Mouse (Mus musculus) heart, postnatal 14 days (tissue): ENCODE results near the gene Tesc. TPM values are rescaled to one million over a fixed set of nuclear protein-coding genes. Genes with fewer than 3 reads are reported as not detected.

Experiments
- DNase-seq, 2 experiments: peaks; one replicate each; pipeline ENCODE4 v3.0.0; 2021 to 2022
- intact Hi-C: fragments of 180-260 bp; cut with DNase I; formaldehyde crosslinking; loops from one replicate; pipeline ENCODE4 v1.15.1; 2025
- total RNA-seq, 2 experiments: library from RNA; stranded (reverse); gene quantifications; 2 replicates each; pipeline ENCODE4 v1.2.3; 2021

Tesc gene
- total RNA-seq, 2 experiments from 2014 or later: 164 to 168 TPM

DNA sequence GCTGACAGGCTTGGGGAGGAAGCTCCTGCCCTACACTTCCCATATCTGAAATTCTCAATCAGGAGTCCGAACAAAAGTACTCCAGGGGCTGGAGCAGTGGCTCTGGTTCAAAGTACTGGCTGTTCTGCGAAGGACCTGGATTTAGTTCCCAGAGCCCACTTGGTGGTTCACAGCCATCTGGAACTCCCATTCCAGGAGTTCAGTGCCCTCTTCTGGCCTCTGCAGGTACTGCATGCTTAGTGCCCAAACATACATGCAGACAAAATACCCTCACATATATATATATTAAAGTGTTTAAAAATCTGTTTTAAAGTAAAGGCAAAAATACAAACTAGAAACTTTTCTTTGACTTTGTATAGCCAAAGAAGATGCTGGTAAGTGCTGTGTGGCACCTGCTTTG lies 63.3 kb downstream of the Tesc start:
- intact Hi-C loops: no loop called here
- DNase-seq: no peak

DNA sequence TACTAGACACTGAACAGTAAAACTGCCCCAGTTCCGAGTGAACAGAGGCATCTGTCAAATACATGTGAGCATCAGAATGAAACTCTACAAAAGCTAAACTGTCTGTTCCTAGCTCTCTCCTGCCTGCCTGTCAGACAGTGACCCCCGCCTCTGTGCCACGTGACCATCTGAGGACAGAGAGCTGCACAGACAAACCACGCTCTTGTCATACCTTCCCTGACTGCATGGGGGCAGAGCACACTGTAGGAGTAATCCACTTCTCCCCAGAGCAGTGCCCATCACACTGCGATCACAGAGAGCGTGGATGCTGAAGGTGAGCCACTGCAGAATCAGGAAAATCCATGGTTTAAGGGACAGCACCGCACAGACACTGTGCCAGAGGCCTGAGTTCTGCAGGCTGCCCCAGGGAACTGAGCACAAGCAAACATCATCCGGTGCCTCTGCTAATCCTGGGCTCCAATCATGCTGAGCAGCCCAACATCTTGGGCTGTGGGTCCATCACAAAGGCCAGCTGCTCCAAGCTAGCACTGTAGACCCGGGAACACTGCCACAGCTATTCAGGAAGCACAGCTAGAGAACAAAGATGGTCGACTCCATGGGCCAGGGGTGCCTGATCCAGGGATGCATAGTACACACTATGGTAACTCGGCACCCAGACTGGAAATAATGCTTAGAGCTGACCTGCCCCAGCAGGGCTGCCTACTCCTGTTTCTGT lies 65.9 kb downstream of the Tesc start:
- DNase-seq: no peak
- intact Hi-C loops: no loop called here

DNA sequence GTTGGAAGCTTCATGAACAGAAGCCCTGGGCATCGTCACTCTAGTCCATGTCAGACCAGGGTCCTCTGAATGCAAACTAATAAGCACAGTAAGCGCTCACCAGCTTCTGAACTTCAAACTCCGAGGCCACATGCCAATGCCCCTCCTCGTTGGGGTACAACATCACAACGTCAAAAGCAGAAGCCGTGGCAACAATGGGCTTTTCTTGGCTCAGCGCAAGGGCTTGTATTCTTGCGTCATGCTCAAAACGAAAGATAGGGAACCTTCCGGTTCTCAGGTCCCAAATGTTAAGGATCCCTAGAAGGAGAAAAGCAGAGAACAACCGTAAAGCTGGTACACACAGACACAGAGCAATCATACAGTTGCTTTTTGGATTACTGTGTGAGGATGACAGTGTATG lies 67.9 kb downstream of the Tesc start:
- intact Hi-C loops: loop anchor here (5.0 kb wide), 1 partner anchor 62 kb away; the partner anchor contains the start of gene Fbxw8
- no peak for DNase-seq

DNA sequence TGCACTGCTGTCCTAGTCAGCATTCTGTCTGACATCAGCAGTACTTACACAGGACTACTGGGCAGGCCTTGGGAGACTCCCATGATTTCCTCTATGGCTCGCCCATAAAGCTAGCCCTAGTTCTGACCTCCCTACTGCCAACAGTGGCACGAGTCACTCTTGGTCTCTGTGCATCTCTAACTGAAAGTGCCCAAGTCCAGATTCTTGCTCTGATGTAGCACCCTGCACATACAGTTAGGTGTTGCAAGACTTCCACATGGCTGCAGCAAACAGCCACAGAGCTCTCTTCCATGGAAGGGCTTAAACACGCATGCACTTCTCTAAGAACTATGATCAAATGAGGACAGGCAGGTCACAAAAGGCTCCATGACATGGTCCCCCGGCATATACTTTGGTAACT lies 68.3 kb downstream of the Tesc start:
- no peak for DNase-seq
- intact Hi-C loops: loop anchor here (5.0 kb wide), 1 partner anchor 61 kb away; the partner anchor contains the start of gene Fbxw8

DNA sequence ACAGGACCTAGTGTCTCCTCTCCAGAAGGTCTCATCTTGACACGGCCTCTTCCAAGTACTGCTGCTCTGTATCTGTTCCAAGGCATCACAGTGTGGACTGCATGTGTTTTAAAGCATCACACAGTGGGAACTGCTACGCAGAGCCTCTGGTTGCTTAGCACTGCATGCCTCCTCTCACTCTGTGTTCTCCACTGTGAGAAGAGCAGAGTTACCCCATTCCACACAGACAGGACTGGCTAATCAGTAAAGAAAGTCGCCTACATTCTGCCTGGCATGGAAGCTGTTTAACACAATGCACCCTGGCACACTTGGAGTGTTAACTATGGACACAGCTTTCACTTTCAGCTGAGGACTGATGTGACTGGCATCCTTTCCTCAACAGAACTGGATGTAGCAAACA lies 68.8 kb downstream of the Tesc start:
- no peak for DNase-seq
- intact Hi-C loops: loop anchor here (5.0 kb wide), 1 partner anchor 61 kb away; the partner anchor contains the start of gene Fbxw8

DNA sequence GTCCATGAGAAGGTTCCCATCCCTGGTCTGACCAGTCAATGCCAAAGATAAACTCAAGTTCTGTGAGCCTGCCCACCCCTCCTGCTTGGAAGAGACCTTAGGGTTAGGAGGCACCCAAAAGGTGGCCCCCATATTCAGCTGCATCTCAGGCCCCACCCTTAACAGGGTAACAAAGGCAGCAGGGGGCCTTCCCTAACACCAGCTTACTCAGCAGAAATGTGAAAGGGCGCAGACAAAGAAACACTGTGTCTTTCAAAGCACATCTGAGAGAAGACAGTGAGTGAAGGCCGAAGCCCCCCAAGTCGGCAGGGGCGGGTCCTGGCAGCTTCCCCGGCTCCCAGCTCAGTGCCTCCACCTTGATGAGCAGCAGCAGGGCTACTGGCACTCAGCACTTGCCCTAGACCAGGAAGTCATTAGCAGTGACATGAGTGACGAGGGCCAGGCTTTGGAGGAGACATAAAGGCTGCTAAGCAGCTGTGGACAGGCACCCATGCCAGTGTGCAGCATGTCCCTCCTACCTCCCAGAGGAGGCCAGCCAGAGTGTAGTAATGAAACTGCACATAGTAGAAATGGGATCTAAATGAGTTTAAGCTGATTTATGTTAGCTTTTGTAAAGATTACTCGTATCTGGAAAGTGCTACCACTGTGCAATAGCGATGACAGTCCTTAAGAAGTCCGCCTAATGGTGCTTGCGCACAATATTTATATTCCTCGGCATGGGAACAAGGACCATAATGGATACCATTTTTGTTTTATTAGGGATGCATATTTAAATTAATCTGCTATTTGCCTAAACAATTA lies 71.7 kb downstream of the Tesc start:
- no peak for DNase-seq
- intact Hi-C loops: loop anchor here (5.0 kb wide), 1 partner anchor 58 kb away; the partner anchor contains the start of gene Fbxw8

DNA sequence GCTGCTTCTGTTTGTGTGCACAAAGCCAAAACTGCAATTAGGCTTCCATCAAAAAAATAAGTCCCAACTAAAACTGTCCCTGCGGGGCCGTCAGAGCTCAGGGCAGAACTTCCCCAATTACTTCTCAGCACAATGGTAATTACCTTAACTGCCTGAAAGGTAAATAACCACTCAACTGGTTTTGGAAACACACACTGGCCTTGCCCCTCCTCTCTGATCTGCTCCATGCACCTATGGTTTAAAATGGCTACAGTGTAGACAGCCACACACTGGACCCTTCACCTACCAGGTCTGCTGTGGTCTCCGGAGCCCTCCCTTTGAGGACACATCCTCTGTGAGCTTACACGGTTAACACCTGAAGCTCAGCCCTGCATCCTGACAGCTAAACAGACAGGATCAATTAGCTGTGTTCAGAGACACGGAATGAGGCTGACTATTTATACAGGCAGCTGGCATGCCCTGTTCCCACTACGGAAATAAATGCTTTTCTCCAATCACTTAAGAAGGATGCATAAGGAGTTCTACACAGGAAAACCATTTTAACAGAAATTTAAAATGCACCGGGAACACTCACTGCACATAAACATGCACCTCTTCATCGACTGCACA lies 72.4 kb downstream of the Tesc start:
- intact Hi-C loops: loop anchor here (5.0 kb wide), 1 partner anchor 57 kb away; the partner anchor contains the start of gene Fbxw8
- DNase-seq: no peak

DNA sequence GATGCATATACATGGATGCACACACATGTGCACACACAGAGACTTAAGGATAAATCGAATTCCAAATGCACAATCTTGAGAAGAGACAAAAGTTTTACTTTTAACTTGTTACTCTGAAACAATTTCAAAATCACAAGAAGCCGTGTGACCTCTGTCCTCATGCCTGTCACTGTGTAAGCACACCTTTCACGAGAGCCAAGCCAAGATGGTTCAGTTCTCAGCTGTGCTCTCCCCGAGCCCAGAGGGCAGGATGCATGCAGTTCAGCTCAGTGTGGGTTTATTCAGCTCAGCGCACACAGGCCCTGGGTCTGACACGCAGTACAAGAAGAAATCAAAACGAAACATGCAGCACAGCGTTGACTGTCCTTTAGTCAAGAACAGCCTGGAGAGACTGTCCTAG lies 78.0 kb downstream of the Tesc start:
- DNase-seq: no peak
- intact Hi-C loops: no loop called here

DNA sequence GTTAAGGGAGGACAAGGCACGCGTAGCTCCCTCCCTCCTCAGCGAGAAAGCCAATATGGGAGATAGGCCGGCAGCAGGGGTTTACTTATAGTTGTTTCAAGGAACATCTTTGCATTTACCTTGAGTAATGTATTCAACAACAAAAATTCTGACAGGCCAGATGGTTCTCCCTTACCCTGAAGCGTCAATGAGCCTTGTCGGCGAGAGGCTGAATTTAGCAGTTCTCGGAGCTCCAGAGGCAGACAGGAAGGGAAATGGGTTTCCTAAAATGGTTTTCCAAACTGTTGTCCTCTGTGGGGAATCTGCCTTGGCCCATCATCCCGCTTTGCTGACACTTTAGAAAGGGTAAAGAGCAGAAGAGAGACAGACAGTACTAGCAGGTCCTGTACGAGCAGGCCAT lies 79.1 kb downstream of the Tesc start:
- intact Hi-C loops: no loop called here

DNA sequence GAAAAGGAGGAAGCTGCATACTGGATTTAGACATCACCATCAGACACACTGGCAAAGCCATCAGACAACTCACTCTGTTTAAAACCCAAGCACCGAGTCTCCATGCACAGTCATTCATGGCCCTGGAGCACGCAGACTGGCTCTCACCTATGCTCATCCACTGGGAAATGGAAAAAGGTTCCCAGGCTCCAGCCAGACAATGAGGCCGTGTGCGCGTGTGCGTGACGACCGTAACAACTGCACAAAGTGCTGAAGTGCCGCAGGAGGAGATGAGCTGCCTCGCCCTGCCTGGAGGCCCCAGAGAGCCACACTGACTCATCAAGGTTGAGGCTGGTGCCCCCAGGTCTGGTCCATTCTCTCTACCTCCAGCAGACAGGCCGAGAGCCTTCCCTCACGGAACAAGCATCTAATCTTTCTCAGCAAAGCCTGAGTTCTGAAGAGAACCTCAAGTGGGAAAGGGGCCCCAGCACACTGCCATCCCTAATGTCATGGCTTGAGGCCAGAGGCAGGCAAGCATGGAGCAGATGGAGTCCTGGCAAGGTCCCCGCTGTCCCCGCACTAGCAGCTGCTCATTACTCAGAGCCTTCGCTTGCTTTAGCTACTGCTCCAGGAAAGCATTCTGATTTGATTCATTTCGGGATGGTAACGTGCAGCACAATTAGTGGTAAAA lies 80.7 kb downstream of the Tesc start:
- intact Hi-C loops: no loop called here
- DNase-seq: peak; percentile 39 to 53

More for the DNA sequence above, 79.1 kb downstream of the Tesc start:
- DNase-seq: no peak

DNA sequence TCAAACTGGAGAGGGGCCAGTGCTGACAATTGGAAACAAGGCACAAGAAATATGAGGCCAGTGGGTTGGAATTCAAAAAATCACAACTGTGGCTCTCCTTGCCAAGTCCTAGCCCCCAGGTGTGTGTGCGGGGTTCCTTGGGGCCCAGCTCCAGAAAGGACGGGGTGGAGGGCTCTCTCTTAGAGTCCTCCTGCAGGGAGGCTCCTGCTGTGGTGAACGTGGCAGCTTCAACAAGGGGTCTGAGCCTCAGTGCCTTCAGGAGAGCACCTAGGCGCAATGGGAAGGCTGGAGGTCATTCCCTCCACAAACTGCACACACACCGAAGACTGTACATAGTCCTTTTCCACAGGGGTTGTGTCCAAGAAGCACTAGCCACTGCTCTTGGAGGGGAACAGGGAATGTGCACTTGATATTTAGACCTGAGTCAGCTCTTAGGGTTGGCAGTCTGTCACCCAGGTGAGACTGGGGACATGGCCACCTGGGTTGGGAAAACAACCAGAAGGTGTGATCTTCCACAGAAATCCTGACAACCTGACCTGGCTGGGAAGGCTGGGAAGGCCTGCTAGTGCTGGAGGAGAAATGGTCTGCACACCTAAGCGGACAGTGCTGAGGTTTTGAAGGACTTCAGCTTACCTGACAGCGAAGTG lies 81.4 kb downstream of the Tesc start:
- intact Hi-C loops: no loop called here
- DNase-seq: no peak

Other genes starting within 250 kb of the Tesc start
- gene Nos1, start 246.7 kb upstream of the Tesc start, total RNA-seq: under 1 TPM; 0.17 to 0.31 TPM
- 10 to 100 TPM; 40.4 to 41.3 TPM for gene Fbxo21, start 51.0 kb upstream of the Tesc start, total RNA-seq
- gene Fbxw8, start 127.7 kb downstream of the Tesc start, total RNA-seq: 10 to 100 TPM; 43.3 to 43.6 TPM
- gene Hrk, start 136.9 kb downstream of the Tesc start, total RNA-seq: 1 to 10 TPM in 1 of 2 experiments, under 1 TPM in 1; 0.76 to 1.2 TPM
- 1 to 10 TPM; 1.0 to 1.8 TPM for gene Rnft2, start 217.4 kb downstream of the Tesc start, total RNA-seq
- 1 to 10 TPM; 9.2 to 9.3 TPM for gene 2410131K14Rik, start 217.5 kb downstream of the Tesc start, total RNA-seq